Mouse (Mus musculus) midbrain, postnatal 0 days (tissue): ENCODE results near the gene Myh11. TPM values are rescaled to one million over a fixed set of nuclear protein-coding genes. Genes with fewer than 3 reads are reported as not detected.

ENCODE experiments used
- ATAC-seq: fragments of 200-750 bp; cut with Nextera tagmentation; 2 replicates; pipeline ENCODE4 v1.8.0; 2017; ENCODE audit warnings: moderate number of reproducible peaks, mild to moderate bottlenecking, moderate TSS enrichment, moderate library complexity; ENCODE audit not compliant: low FRiP score
- DNase-seq: peaks from one replicate; pipeline ENCODE4 v3.0.0-alpha.2; 2015; ENCODE audit warnings: low spot score
- H3K27ac ChIP-seq: fragments of 300-500 bp; sonication (generic); 2 replicates; pipeline ENCODE4 v1.5.1; 2014; ENCODE audit warnings: low read depth, mild to moderate bottlenecking, low read length, mixed read lengths
- H3K27me3 ChIP-seq: fragments of 300-500 bp; sonication (generic); 2 replicates; pipeline ENCODE4 v1.6.1; 2014; ENCODE audit warnings: low read length, control low read depth, mixed read lengths; ENCODE audit not compliant: insufficient read depth
- H3K36me3 ChIP-seq: fragments of 300-500 bp; sonication (generic); 2 replicates; pipeline ENCODE4 v1.6.1; 2014; ENCODE audit warnings: low read length, control low read depth, mixed read lengths; ENCODE audit not compliant: insufficient read depth
- H3K4me1 ChIP-seq: fragments of 300-500 bp; sonication (generic); 2 replicates; pipeline ENCODE4 v1.6.1; 2014; ENCODE audit warnings: mild to moderate bottlenecking, control low read depth, antibody characterized with exemption, low read length, mixed read lengths; ENCODE audit not compliant: insufficient read depth
- H3K4me2 ChIP-seq: fragments of 300-500 bp; sonication (generic); 2 replicates; pipeline ENCODE4 v1.6.1; 2014; ENCODE audit warnings: low read depth, mild to moderate bottlenecking, low read length, mixed read lengths; ENCODE audit not compliant: poor library complexity, severe bottlenecking
- H3K4me3 ChIP-seq: fragments of 300-500 bp; sonication (generic); 2 replicates; pipeline ENCODE4 v1.5.1; 2014; ENCODE audit warnings: low read depth, mild to moderate bottlenecking, low read length, moderate library complexity
- H3K9ac ChIP-seq: fragments of 300-500 bp; sonication (generic); replicated peaks from 2 replicates; pipeline ENCODE4 v1.6.1; 2014; ENCODE audit warnings: mild to moderate bottlenecking, low read length, moderate library complexity, mixed read lengths; ENCODE audit not compliant: poor library complexity, severe bottlenecking
- H3K9me3 ChIP-seq: fragments of 300-500 bp; sonication (generic); 2 replicates; pipeline ENCODE4 v1.6.1; 2016; ENCODE audit warnings: low read length, control low read depth
- CTCF ChIP-seq: IDR thresholded peaks from 2 replicates; pipeline ENCODE4 v1.5.1; 2016; ENCODE audit warnings: antibody characterized with exemption, mild to moderate bottlenecking
- whole genome bisulfite sequencing: fragments of 180-500 bp; shearing (Covaris S2); extraction: QIAGEN DNeasy Blood & Tissue Kit; methylation state at CpG from one replicate; pipeline ENCODE4 v1.1.7; 2014; 5-methylcytosine and 5-hydroxymethylcytosine counted together
- polyA plus RNA-seq: library from polyadenylated mRNA; unstranded; fragments of >200 nt; fragmentation: Nextera tagmentation; extraction: Ambion mirVana; gene quantifications from 2 replicates; pipeline ENCODE4 v1.2.1, GENCODE M21; 2015
- total RNA-seq: library from RNA; depleted of rRNA; stranded (reverse); fragments of >200 nt; gene quantifications from 2 replicates; pipeline ENCODE4 v1.2.3, GENCODE M21; 2014

The Myh11 gene
- total and polyA plus RNA-seq, 2 experiments from 2014 or later: 0.62 to 0.82 TPM

GRCm38 (mm10) chr16:14303676-14304075, 12.5 kb upstream of the Myh11 start:
- H3K27ac ChIP-seq: no peak overlapping the region
- TF ChIP-seq CTCF: no peak
- H3K4me1 ChIP-seq: no peaks in the 10 kb centered on the region
- peaks cover 24% of the 10 kb centered on the region for H3K36me3 ChIP-seq
- DNase-seq (no peak), ATAC-seq (peak; percentile 31; the same call in 1 of the 2 replicates)
- no peaks in the 10 kb centered on the region for H3K9me3 ChIP-seq
- no peaks in the 10 kb centered on the region for H3K27me3 ChIP-seq
- 69% methylated on average over 7 of the region's 7 CpGs for WGBS
- no peak overlapping the region for H3K4me2 ChIP-seq
- H3K4me3 ChIP-seq: no peak overlapping the region
- H3K9ac ChIP-seq: no peak overlapping the region

GRCm38 (mm10) chr16:14303148-14303547, 12.0 kb upstream of the Myh11 start:
- 84% methylated on average over 2 of the region's 2 CpGs for WGBS
- no peaks in the 10 kb centered on the region for H3K9me3 ChIP-seq
- H3K27ac ChIP-seq: no peak overlapping the region
- DNase-seq (no peak), ATAC-seq (no peak)
- TF ChIP-seq CTCF: no peak
- H3K4me2 ChIP-seq: no peak overlapping the region
- no peaks in the 10 kb centered on the region for H3K4me1 ChIP-seq
- no peak overlapping the region for H3K9ac ChIP-seq
- no peaks in the 10 kb centered on the region for H3K27me3 ChIP-seq
- peaks cover 27% of the 10 kb centered on the region for H3K36me3 ChIP-seq
- H3K4me3 ChIP-seq: no peak overlapping the region

GRCm38 (mm10) chr16:14298461-14298860, 7.3 kb upstream of the Myh11 start:
- TF ChIP-seq CTCF: no peak
- ATAC-seq (no peak), DNase-seq (no peak)
- Histone ChIP-seq H3K9ac (no peak overlapping the region), H3K36me3 (peaks cover 17% of the 10 kb centered on the region), H3K4me2 (no peak overlapping the region), H3K27me3 (no peaks in the 10 kb centered on the region), H3K4me1 (no peaks in the 10 kb centered on the region), H3K9me3 (no peaks in the 10 kb centered on the region), H3K27ac (no peak overlapping the region), H3K4me3 (no peak overlapping the region)
- WGBS: 96% methylated on average over 4 of the region's 4 CpGs

- no peak for TF ChIP-seq CTCF
- no peak for DNase-seq
- Histone ChIP-seq H3K9ac (no peak overlapping the region), H3K4me3 (no peak overlapping the region), H3K4me2 (no peak overlapping the region), H3K27ac (no peak overlapping the region), H3K27me3 (peaks cover 2% of the 10 kb centered on the region; the same call in 1 of the 2 replicates), H3K4me1 (no peaks in the 10 kb centered on the region), H3K9me3 (no peaks in the 10 kb centered on the region), H3K36me3 (peaks cover 11% of the 10 kb centered on the region; the same call in 1 of the 2 replicates)
- ATAC-seq: no peak
- WGBS: 89% methylated on average over 4 of the region's 4 CpGs
Measured at GRCm38 (mm10) chr16:14297746-14298145, 6.6 kb upstream of the Myh11 start.

GRCm38 (mm10) chr16:14297137-14297536, 6.0 kb upstream of the Myh11 start:
- ATAC-seq: no peak
- Histone ChIP-seq H3K4me2 (no peak overlapping the region), H3K9me3 (no peaks in the 10 kb centered on the region), H3K4me3 (no peak overlapping the region), H3K9ac (no peak overlapping the region), H3K4me1 (no peaks in the 10 kb centered on the region), H3K27me3 (peaks cover 4% of the 10 kb centered on the region; the same call in 1 of the 2 replicates), H3K36me3 (peaks cover 11% of the 10 kb centered on the region; the same call in 1 of the 2 replicates), H3K27ac (no peak overlapping the region)
- DNase-seq: no peak
- TF ChIP-seq CTCF: no peak
- 92% methylated on average over 3 of the region's 3 CpGs for WGBS

- H3K4me2 ChIP-seq: no peak overlapping the region
Measured at GRCm38 (mm10) chr16:14296544-14297124, 5.5 kb upstream of the Myh11 start.

More at GRCm38 (mm10) chr16:14296544-14297124, 5.5 kb upstream of the Myh11 start:
- no peak for TF ChIP-seq CTCF
- H3K9me3 ChIP-seq: no peaks in the 10 kb centered on the region
- DNase-seq (no peak), ATAC-seq (no peak)
- H3K9ac ChIP-seq: no peak overlapping the region
- H3K27ac ChIP-seq: no peak overlapping the region
- H3K36me3 ChIP-seq: peaks cover 11% of the 10 kb centered on the region; the same call in 1 of the 2 replicates
- H3K27me3 ChIP-seq: peaks cover 4% of the 10 kb centered on the region; the same call in 1 of the 2 replicates
- WGBS: 85% methylated on average over 2 of the region's 2 CpGs
- H3K4me3 ChIP-seq: no peak overlapping the region
- no peaks in the 10 kb centered on the region for H3K4me1 ChIP-seq
